In genomic region chr12:75467127-75467526, GRCm38 (mm10) we compare ENCODE assay signal across 25 mouse cellular contexts. TPM values are rescaled to one million over a fixed set of nuclear protein-coding genes. Genes with fewer than 3 reads are reported as not detected.
DNase-seq lines count a peak whose midpoint lies in the region; ATAC-seq and TF ChIP-seq lines count a peak whose summit lies in the region.
"Had no signal": no experiment of that assay in that cellular context is flagged by ENCODE, and none has a peak within 500 bp of the region (broad histone marks: within the 10 kb centered on the region; RNA-seq: fewer than 3 reads in every experiment).

No protein-coding gene starts in this region.

- DNase-seq in kidney, adult 2 months, result no peak
- no peak for DNase-seq in kidney, postnatal 4 days
- DNase-seq in embryonic facial prominence, embryonic 14.5 days (ENCODE audit: low spot score), result peak; percentile 24
- DNase-seq: adrenal gland, adult 2 months; adrenal gland, postnatal 25 days; cerebellum, adult 18-20 months; cerebellum, adult 9-10 months; cerebellum, postnatal 14 days; gastrocnemius, postnatal 10 days; gastrocnemius, postnatal 36 days; heart, adult 2 months had no signal

- 50% methylated on average over 5 of the region's 5 CpGs for WGBS in kidney, adult 2 months
- WGBS in embryonic facial prominence, embryonic 14.5 days, result 51% methylated on average over 5 of the region's 5 CpGs
- WGBS in embryonic facial prominence, embryonic 15.5 days, result 44% methylated on average over 5 of the region's 5 CpGs
- 31% methylated on average over 5 of the region's 5 CpGs for WGBS in limb, embryonic 15.5 days
- WGBS in hindbrain, embryonic 12.5 days, result 81% methylated on average over 5 of the region's 5 CpGs

- peaks cover 20% of the 10 kb centered on the region for H3K4me1 ChIP-seq in kidney, adult 2 months (ENCODE audit: control insufficient read depth, insufficient read depth, low read length)
- H3K4me1 ChIP-seq in embryonic facial prominence, embryonic 14.5 days (ENCODE audit: control insufficient read depth, insufficient read depth, low read length), result no peaks in the 10 kb centered on the region
- no peaks in the 10 kb centered on the region; the same call in 1 of the 2 replicates for H3K4me1 ChIP-seq in embryonic facial prominence, embryonic 15.5 days
- peaks cover 20% of the 10 kb centered on the region for H3K4me1 ChIP-seq in limb, embryonic 15.5 days
- H3K4me1 ChIP-seq in hindbrain, embryonic 12.5 days, result no peaks in the 10 kb centered on the region
- H3K4me1 ChIP-seq: forebrain, embryonic 15.5 days; intestine, embryonic 15.5 days had no signal

- no peak overlapping the region for H3K4me3 ChIP-seq in kidney, adult 2 months (ENCODE audit: insufficient read depth, low read depth, low read length)
- no peak overlapping the region for H3K4me3 ChIP-seq in embryonic facial prominence, embryonic 14.5 days (ENCODE audit: low read depth, low read length)
- H3K4me3 ChIP-seq in embryonic facial prominence, embryonic 15.5 days (replicated peaks), result no peak overlapping the region
- H3K4me3 ChIP-seq in limb, embryonic 15.5 days, result no peak overlapping the region
- H3K4me3 ChIP-seq in hindbrain, embryonic 12.5 days, result no peak overlapping the region
- H3K4me3 ChIP-seq: embryonic facial prominence, embryonic 12.5 days; forebrain, embryonic 15.5 days; heart, adult 2 months; hindbrain, embryonic 13.5 days; intestine, embryonic 15.5 days had no signal

- no peak for ATAC-seq in embryonic facial prominence, embryonic 14.5 days (ENCODE audit: low read depth)
- no peak for ATAC-seq in embryonic facial prominence, embryonic 15.5 days (ENCODE audit: insufficient number of reproducible peaks, low FRiP score, low TSS enrichment, low read depth)
- ATAC-seq in limb, embryonic 15.5 days (ENCODE audit: insufficient number of reproducible peaks, low FRiP score, low TSS enrichment, low read depth), result peak; percentile 52; the same call in 1 of the 2 replicates
- no peak for ATAC-seq in hindbrain, embryonic 12.5 days (ENCODE audit: low FRiP score)
- ATAC-seq: CD4-positive, CD25-positive, alpha-beta regulatory T cell, adult 4 months; forebrain, embryonic 15.5 days; hindbrain, embryonic 16.5 days had no signal

- no peaks in the 10 kb centered on the region for H3K27me3 ChIP-seq in kidney, adult 2 months (replicated peaks; ENCODE audit: control insufficient read depth, insufficient read depth, low read length)
- no peaks in the 10 kb centered on the region for H3K27me3 ChIP-seq in embryonic facial prominence, embryonic 14.5 days (replicated peaks; ENCODE audit: control insufficient read depth, insufficient read depth, low read length)
- no peaks in the 10 kb centered on the region for H3K27me3 ChIP-seq in embryonic facial prominence, embryonic 15.5 days
- H3K27me3 ChIP-seq in limb, embryonic 15.5 days, result no peaks in the 10 kb centered on the region
- no peaks in the 10 kb centered on the region for H3K27me3 ChIP-seq in hindbrain, embryonic 12.5 days
- H3K27me3 ChIP-seq: embryonic facial prominence, embryonic 12.5 days; forebrain, embryonic 15.5 days; hindbrain, embryonic 13.5 days; intestine, embryonic 15.5 days had no signal

- no peak overlapping the region for H3K4me2 ChIP-seq in embryonic facial prominence, embryonic 14.5 days (ENCODE audit: low read depth, low read length)
- no peak overlapping the region for H3K4me2 ChIP-seq in embryonic facial prominence, embryonic 15.5 days (replicated peaks)
- no peak overlapping the region for H3K4me2 ChIP-seq in limb, embryonic 15.5 days
- H3K4me2 ChIP-seq in hindbrain, embryonic 12.5 days (replicated peaks), result no peak overlapping the region
- H3K4me2 ChIP-seq: embryonic facial prominence, embryonic 12.5 days; forebrain, embryonic 15.5 days; heart, embryonic 11.5 days; hindbrain, embryonic 13.5 days; intestine, embryonic 15.5 days had no signal

- peak overlapping the region; percentile 70; the same call in 1 of the 2 replicates for H3K27ac ChIP-seq in kidney, adult 2 months (ENCODE audit: insufficient read depth, low read depth, low read length)
- peak overlapping the region; percentile 44; the same call in 1 of the 2 replicates for H3K27ac ChIP-seq in embryonic facial prominence, embryonic 14.5 days (replicated peaks; ENCODE audit: low read depth, low read length)
- peak overlapping the region; percentile 63 for H3K27ac ChIP-seq in embryonic facial prominence, embryonic 15.5 days (replicated peaks)
- peak overlapping the region; percentile 84 for H3K27ac ChIP-seq in limb, embryonic 15.5 days
- H3K27ac ChIP-seq in hindbrain, embryonic 12.5 days, result no peak overlapping the region
- H3K27ac ChIP-seq: forebrain, embryonic 15.5 days; heart, adult 2 months; hindbrain, embryonic 13.5 days; intestine, embryonic 15.5 days had no signal

- no peak overlapping the region for H3K9ac ChIP-seq in embryonic facial prominence, embryonic 14.5 days (ENCODE audit: low read depth, low read length)
- H3K9ac ChIP-seq in embryonic facial prominence, embryonic 15.5 days, result no peak overlapping the region
- H3K9ac ChIP-seq in limb, embryonic 15.5 days, result no peak overlapping the region
- H3K9ac ChIP-seq in hindbrain, embryonic 12.5 days, result no peak overlapping the region
- H3K9ac ChIP-seq: embryonic facial prominence, embryonic 12.5 days; forebrain, embryonic 15.5 days; hindbrain, embryonic 13.5 days; intestine, embryonic 15.5 days had no signal

- TF ChIP-seq POLR2A in kidney, adult 2 months (IDR thresholded peaks at IDR 0.05; ENCODE audit: low read depth, low read length), result no peak

- no peaks in the 10 kb centered on the region for H3K9me3 ChIP-seq in embryonic facial prominence, embryonic 14.5 days (ENCODE audit: control insufficient read depth, low read length)
- H3K9me3 ChIP-seq in embryonic facial prominence, embryonic 15.5 days (replicated peaks), result no peaks in the 10 kb centered on the region
- H3K9me3 ChIP-seq in limb, embryonic 15.5 days, result no peaks in the 10 kb centered on the region
- no peaks in the 10 kb centered on the region for H3K9me3 ChIP-seq in hindbrain, embryonic 12.5 days (replicated peaks)
- H3K9me3 ChIP-seq: embryonic facial prominence, embryonic 12.5 days; forebrain, embryonic 15.5 days; hindbrain, embryonic 13.5 days; intestine, embryonic 15.5 days had no signal

- TF ChIP-seq CTCF in kidney, adult 2 months (conservative IDR thresholded peaks at IDR 0.05; ENCODE audit: insufficient read depth, insufficient read length, low read depth, low read length), result no peak

- H3K36me3 ChIP-seq in kidney, adult 2 months (ENCODE audit: control insufficient read depth, insufficient read depth, low read length), result no peaks in the 10 kb centered on the region; the same call in 1 of the 2 replicates
- peaks cover 35% of the 10 kb centered on the region for H3K36me3 ChIP-seq in embryonic facial prominence, embryonic 14.5 days (ENCODE audit: control insufficient read depth, insufficient read depth, low read length)
- H3K36me3 ChIP-seq in embryonic facial prominence, embryonic 15.5 days, result peaks cover 21% of the 10 kb centered on the region
- peaks cover 31% of the 10 kb centered on the region for H3K36me3 ChIP-seq in limb, embryonic 15.5 days
- H3K36me3 ChIP-seq in hindbrain, embryonic 12.5 days, result peaks cover 48% of the 10 kb centered on the region
- H3K36me3 ChIP-seq: intestine, embryonic 15.5 days had no signal

RNA-seq across cellular contexts. Expression of gene Gphb5, which starts 50.5 kb away (rescaled TPM):
- polyA plus RNA-seq in kidney, adult 2 months (2012; rRNA removed), result not detected in 2 replicates
- polyA plus RNA-seq in embryonic facial prominence, embryonic 14.5 days (2014; fragmentation: Nextera tagmentation; extraction: Ambion mirVana), result 0.10 and 0.33 TPM in 2 replicates
- polyA plus RNA-seq in embryonic facial prominence, embryonic 15.5 days (2015; fragmentation: Nextera tagmentation; extraction: Ambion mirVana), result not detected in 2 replicates
- not detected in 2 replicates for polyA plus RNA-seq in limb, embryonic 15.5 days (2015; fragmentation: Nextera tagmentation; extraction: Ambion mirVana)
- not detected in 2 replicates for polyA plus RNA-seq in hindbrain, embryonic 12.5 days (2016; fragmentation: Nextera tagmentation; extraction: Ambion mirVana)
- polyA plus RNA-seq: adrenal gland, adult 2 months; C2C12; forebrain, embryonic 11.5 days; forebrain, embryonic 15.5 days; heart, adult 2 months; heart, embryonic 11.5 days; heart, embryonic 14.5 days; heart, postnatal 0 days; hindbrain, embryonic 13.5 days; hindbrain, embryonic 16.5 days; intestine, embryonic 15.5 days had no signal
